Mouse (Mus musculus) lung, embryonic 16.5 days (tissue): ENCODE results near the gene Nicn1. TPM values are rescaled to one million over a fixed set of nuclear protein-coding genes. Genes with fewer than 3 reads are reported as not detected.
A peak's percentile ranks its signal among the peaks of the same experiment; 100 is the strongest.

Experiments
- ATAC-seq: fragments of 200-750 bp; cut with Nextera tagmentation; 2 replicates; pipeline ENCODE4 v1.8.0; 2017; ENCODE audit warnings: low read depth, mild to moderate bottlenecking, moderate library complexity
- H3K27ac ChIP-seq: fragments of 300-500 bp; sonication (generic); 2 replicates; pipeline ENCODE4 v1.5.1; 2014; ENCODE audit warnings: mild to moderate bottlenecking, control low read depth, low read length
- H3K27me3 ChIP-seq: fragments of 300-500 bp; sonication (generic); 2 replicates; pipeline ENCODE4 v1.6.1; 2014; ENCODE audit warnings: low read depth, low read length, mixed read lengths; ENCODE audit not compliant: control insufficient read depth, insufficient read depth
- H3K36me3 ChIP-seq: fragments of 300-500 bp; sonication (generic); 2 replicates; pipeline ENCODE4 v1.6.1; 2014; ENCODE audit warnings: low read length; ENCODE audit not compliant: control insufficient read depth, insufficient read depth
- H3K4me1 ChIP-seq: fragments of 300-500 bp; sonication (generic); replicated peaks from 2 replicates; pipeline ENCODE4 v1.6.1; 2014; ENCODE audit warnings: low read length, mixed read lengths; ENCODE audit not compliant: control insufficient read depth, insufficient read depth
- H3K4me2 ChIP-seq: fragments of 300-500 bp; sonication (generic); 2 replicates; pipeline ENCODE4 v1.6.1; 2014; ENCODE audit warnings: low read depth, low read length, control low read depth
- H3K4me3 ChIP-seq: fragments of 300-500 bp; sonication (generic); 2 replicates; pipeline ENCODE4 v1.5.1; 2014; ENCODE audit warnings: mild to moderate bottlenecking, low read length, control low read depth
- H3K9ac ChIP-seq: fragments of 300-500 bp; sonication (generic); 2 replicates; pipeline ENCODE4 v1.6.1; 2014; ENCODE audit warnings: low read length, control low read depth
- H3K9me3 ChIP-seq: fragments of 300-500 bp; sonication (generic); 2 replicates; pipeline ENCODE4 v1.6.1; 2016; ENCODE audit warnings: low read length; ENCODE audit not compliant: control insufficient read depth
- WGBS: fragments of 180-500 bp; shearing (Covaris S2); extraction: QIAGEN DNeasy Blood & Tissue Kit; methylation state at CpG from one replicate; pipeline ENCODE4 v1.1.7; 2014; 5-methylcytosine and 5-hydroxymethylcytosine counted together
- polyA plus RNA-seq: library from polyadenylated mRNA; unstranded; fragments of >200 nt; fragmentation: Nextera tagmentation; extraction: Ambion mirVana; gene quantifications from 2 replicates; pipeline ENCODE4 v1.2.1, GENCODE M21; 2015

Gene Nicn1
- polyA plus RNA-seq, 1 experiment from 2014 or later: 36.8 TPM

DNA sequence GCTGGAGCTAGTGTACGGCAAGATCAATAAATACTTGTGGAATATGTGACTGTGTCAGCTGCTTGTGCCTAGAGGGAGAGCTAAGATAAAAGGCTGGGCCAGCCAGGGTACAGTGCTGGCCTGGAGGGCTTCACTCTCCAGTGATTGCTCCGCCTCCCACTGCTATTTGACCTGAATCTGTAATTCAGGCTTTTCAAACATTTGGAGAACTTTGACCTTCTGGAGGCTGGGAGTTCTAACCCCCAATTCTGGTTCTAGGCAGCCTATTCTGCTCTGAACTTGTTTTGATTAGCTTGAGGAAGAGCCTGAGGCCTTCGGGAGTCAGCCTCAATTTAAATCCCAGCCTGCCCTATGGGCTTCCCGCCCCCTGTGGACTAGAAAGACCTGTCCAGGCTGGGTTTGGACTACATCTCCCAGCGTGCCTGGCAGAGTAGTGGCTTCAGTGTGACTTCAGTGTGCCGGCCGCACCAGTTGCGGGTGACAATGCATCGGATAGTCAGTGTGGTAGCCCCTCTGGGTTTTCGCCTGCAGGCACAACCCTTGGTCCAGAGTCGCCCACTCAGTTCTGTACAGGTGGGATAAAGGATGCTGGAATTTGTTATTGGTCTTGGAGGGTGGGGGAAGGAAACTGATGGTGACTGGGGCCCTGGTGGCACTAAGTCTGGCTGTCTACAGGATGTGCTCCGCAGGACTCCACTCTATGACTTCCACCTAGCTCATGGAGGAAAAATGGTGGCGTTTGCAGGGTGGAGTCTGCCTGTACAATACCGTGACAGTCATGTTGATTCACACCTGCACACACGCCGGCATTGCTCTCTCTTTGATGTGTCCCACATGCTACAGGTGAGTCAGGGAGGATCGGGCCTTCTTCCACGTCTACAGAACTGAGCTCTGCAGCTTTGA is 6.5 kb downstream of the Nicn1 start, which contains the start of gene Amt:
Gene Amt, plus strand, starts transcription at position 401 of the 903 bp plus-strand sequence.
- peaks cover 4% of the 10 kb centered on the region; the same call in 1 of the 2 replicates for H3K36me3 ChIP-seq
- no peaks in the 10 kb centered on the region for H3K9me3 ChIP-seq
- ATAC-seq: peak; percentile 78
- peak within 1 kb of the TSS; percentile 63 for H3K27ac ChIP-seq
- peak within 1 kb of the TSS; percentile 45 for H3K9ac ChIP-seq
- H3K27me3 ChIP-seq: no peaks in the 10 kb centered on the region
- 20% methylated on average over 18 of the region's 18 CpGs for WGBS
- peak within 1 kb of the TSS; percentile 44 for H3K4me3 ChIP-seq
- H3K4me2 ChIP-seq: peak within 1 kb of the TSS; percentile 47
- peaks cover 2% of the 10 kb centered on the region; the same call in 1 of the 2 replicates for H3K4me1 ChIP-seq

DNA sequence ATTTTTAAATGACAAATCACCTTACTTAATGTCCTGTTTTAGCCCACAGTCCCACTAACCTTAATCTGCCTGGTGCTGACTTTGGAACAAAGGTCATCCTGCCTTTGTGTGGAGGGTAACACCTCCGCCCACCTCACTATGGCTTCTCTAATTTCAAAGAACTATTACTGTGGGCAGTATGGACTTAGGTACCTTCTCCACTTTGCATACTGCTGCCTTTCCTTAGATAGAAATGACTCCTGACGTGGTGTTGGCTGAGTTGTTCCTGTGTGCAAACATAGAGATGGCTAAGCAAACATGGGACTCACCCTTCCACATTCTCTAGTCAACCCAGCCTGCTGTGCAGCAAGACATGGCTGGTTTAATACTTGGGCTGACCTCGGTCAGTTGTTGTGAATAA is 11.6 kb downstream of the Nicn1 start:
- H3K36me3 ChIP-seq: peaks cover 12% of the 10 kb centered on the region
- no peak overlapping the region for H3K4me3 ChIP-seq
- WGBS: 57% methylated on average over 3 of the region's 3 CpGs
- no peaks in the 10 kb centered on the region for H3K27me3 ChIP-seq
- no peak overlapping the region for H3K4me2 ChIP-seq
- H3K9me3 ChIP-seq: no peaks in the 10 kb centered on the region
- peak overlapping the region; percentile 81 for H3K27ac ChIP-seq
- H3K4me1 ChIP-seq: peaks cover 10% of the 10 kb centered on the region
- H3K9ac ChIP-seq: no peak overlapping the region
- no peak for ATAC-seq

DNA sequence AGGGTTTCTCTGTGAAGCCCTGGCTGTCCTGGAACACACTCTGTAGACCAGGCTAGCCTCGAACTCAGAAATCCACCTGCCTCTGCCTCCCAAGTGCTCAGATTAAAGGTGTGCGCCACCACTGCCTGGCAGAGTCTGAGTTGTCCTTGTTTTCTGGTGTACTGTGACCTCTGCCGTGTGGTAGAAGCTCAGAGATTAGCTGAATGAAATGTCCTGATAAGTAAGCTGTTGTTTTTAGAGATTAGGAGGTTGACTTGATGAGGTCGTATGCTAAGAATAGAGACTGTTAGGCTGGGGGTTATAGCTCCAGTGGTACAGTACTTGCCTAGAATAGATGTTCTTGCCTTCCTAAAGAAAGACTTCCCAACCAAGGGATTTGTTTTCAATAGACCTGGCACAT is 14.5 kb downstream of the Nicn1 start:
- peak overlapping the region; percentile 96 for H3K9ac ChIP-seq
- H3K4me3 ChIP-seq: peak overlapping the region; percentile 88
- H3K36me3 ChIP-seq: peaks cover 12% of the 10 kb centered on the region
- H3K4me2 ChIP-seq: peak overlapping the region; percentile 84
- H3K9me3 ChIP-seq: no peaks in the 10 kb centered on the region
- H3K27ac ChIP-seq: peak overlapping the region; percentile 86
- H3K4me1 ChIP-seq: peaks cover 26% of the 10 kb centered on the region
- no peaks in the 10 kb centered on the region for H3K27me3 ChIP-seq
- no peak for ATAC-seq
- 65% methylated on average over 4 of the region's 4 CpGs for WGBS

DNA sequence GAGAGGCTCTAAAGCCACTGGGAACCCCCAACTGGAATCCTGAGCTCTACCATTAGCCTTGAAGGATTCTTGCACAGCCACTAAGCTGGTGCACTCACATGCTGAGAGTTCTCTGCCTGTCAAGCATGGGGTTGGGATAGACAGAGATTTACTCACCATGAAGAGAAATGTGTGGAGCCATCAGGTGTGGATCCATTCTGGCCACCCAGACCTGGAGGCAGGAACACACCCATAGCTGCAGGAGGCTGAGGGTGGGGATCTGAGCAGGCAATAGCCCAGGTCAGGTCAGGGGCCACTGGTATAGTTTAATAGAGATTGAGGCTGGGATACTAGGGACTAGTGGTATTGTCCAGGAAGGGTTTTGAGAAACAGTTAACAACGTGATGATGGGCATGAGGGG is 14.9 kb downstream of the Nicn1 start:
- ATAC-seq: no peak
- Histone ChIP-seq H3K4me1 (peaks cover 28% of the 10 kb centered on the region), H3K27me3 (no peaks in the 10 kb centered on the region), H3K4me3 (peak overlapping the region; percentile 88), H3K9me3 (no peaks in the 10 kb centered on the region), H3K4me2 (peak overlapping the region; percentile 84), H3K27ac (peak overlapping the region; percentile 86), H3K9ac (peak overlapping the region; percentile 96), H3K36me3 (peaks cover 12% of the 10 kb centered on the region)
- WGBS: 0% methylated on average over 1 of the region's 1 CpGs

DNA sequence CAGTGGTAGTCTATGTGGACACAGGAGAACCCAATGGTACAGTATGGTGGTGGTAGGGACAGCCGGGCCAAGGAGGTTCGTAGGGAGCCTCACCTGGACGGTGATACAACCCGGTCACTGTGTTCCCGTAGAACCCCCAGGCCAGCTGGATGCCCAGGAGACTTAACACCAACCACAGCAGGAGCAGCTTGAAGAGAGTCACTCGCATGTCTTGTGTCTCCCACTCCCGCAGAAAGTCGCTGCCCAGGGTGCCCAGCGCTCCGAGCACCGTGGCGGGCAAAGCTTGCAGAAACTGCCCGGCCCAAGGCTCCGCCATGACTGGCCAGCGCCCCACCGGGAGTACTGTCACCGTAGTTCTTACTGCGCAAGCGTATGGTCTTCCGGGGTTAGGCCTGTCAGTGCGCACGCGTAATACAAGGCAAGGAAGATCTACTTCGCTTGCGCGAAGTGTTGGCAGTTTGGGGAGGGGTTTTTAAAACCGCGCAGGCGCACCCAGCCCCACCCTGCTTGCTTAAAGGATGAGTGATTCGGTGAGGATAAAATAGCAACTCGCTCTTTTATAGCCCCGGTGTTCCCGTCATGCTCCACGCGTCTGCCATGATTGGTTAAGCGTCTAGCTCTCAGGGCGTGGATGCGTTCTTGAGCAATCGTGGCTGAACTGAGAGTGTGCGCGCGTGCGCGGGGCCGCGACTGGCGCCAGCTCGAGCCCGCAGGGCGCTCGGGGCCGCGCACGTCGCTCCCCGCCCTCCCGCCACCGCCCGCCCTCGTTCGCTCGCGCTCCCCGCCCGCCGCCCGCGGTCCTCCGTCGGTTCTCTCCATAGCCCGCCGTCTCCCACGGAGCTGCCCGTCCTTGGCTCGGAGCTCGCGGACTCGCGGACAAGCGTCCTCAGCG is 15.6 kb downstream of the Nicn1 start, which contains the start of the genes Rhoa and Tcta:
Gene Rhoa, plus strand, starts transcription at position 501 of the 892 bp plus-strand sequence.
Gene Tcta, minus strand, starts transcription at position 532 of the 892 bp plus-strand sequence.
- no peaks in the 10 kb centered on the region for H3K9me3 ChIP-seq
- peak within 1 kb of the TSS; percentile 84 for H3K4me2 ChIP-seq
- ATAC-seq: peak; percentile 96
- peak within 1 kb of the TSS; percentile 100 for H3K27ac ChIP-seq
- H3K36me3 ChIP-seq: peaks cover 12% of the 10 kb centered on the region
- WGBS: under 1% methylated on average over 78 of the region's 81 CpGs
- peak within 1 kb of the TSS; percentile 93 for H3K4me3 ChIP-seq
- no peaks in the 10 kb centered on the region for H3K27me3 ChIP-seq
- H3K4me1 ChIP-seq: peaks cover 31% of the 10 kb centered on the region
- H3K9ac ChIP-seq: peak within 1 kb of the TSS; percentile 98

DNA sequence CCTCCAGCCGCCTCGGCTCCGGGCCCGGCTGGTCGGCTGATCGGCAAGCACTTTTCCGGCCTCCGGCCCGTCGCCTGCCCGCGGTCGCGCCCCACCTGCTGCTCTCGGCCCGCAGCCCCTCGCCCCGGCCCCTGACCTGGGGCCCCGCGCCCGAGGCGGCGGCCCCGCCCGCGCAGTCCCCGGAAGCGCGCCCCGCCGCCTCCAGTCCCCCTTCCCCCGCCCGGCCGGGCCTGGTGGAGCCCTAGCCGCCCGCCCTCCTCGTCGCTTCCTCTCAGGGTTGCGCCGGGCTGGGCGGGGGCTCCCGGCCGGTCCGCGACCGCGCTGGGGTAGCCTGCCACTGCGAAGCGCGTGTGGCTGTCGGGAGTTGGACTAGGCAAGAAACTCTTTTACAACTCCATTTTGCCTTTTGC is 16.3 kb downstream of the Nicn1 start:
- peak overlapping the region; percentile 93 for H3K4me3 ChIP-seq
- no peaks in the 10 kb centered on the region for H3K9me3 ChIP-seq
- H3K4me2 ChIP-seq: peak overlapping the region; percentile 84
- peak overlapping the region; percentile 100 for H3K27ac ChIP-seq
- H3K4me1 ChIP-seq: peaks cover 29% of the 10 kb centered on the region
- WGBS: under 1% methylated on average over 38 of the region's 51 CpGs
- ATAC-seq: peak; percentile 86
- no peaks in the 10 kb centered on the region for H3K27me3 ChIP-seq
- peak overlapping the region; percentile 98 for H3K9ac ChIP-seq
- peaks cover 12% of the 10 kb centered on the region for H3K36me3 ChIP-seq

DNA sequence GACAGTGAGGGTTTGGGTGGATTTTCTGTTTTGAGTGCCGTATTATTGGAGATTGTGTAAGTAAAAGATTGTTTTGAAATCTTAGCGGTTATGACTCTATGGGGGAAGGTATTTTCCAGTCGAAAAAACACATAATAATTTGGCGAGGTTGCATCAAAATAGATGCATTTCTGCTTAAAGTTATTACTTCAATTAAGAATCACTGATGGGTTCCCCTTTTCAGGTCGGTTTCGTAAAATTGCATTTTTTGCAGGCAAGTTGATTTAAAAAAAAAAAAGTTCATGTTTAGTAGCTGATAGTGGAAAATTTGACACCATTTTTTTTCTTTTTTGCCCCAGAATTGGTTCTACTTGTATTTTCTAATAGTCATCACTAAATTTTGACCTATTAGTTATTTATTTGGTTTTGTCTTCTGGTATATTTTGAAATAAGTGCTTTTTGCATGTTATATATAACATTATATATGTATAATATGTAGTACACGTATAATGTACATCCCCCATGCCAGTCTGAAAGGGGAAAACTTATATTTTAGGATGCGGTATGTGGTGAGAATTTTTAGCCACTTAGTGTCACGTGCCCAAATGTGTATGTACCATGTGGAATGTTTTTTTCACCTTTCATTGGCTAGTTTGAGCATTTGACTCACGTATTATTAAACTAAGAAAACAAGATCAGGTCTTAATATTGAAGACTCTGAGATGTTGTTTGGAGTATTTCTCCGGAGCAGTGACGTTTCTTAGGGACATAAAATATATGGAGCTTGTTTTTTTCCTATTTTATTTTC is 17.0 kb downstream of the Nicn1 start:
- Histone ChIP-seq H3K4me3 (peak overlapping the region; percentile 93), H3K9me3 (no peaks in the 10 kb centered on the region), H3K9ac (peak overlapping the region; percentile 98), H3K4me2 (peak overlapping the region; percentile 84), H3K27me3 (no peaks in the 10 kb centered on the region), H3K36me3 (peaks cover 12% of the 10 kb centered on the region), H3K4me1 (peaks cover 29% of the 10 kb centered on the region), H3K27ac (peak overlapping the region; percentile 100)
- no peak for ATAC-seq
- 5% methylated on average over 12 of the region's 12 CpGs for WGBS

DNA sequence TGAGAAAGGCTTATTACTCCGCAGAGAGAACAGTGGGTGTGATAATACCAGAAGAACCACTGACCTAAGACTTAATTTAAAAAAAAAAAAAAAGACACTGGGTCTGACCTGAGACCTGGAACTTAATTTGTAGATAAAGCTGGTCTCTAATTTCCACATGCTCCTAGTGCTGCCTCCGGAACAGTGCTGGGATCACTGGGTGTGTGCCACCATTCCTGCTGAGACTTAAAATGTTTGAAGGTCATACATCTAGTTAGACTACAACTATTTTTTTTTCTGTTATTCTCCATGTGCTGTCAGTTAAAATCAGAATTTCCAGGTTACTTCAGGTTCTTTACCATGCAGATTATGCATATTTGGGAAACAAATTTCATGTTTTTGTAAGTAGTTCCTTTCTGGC is 17.9 kb downstream of the Nicn1 start:
- 31% methylated on average over 2 of the region's 2 CpGs for WGBS
- peak overlapping the region; percentile 56 for H3K9ac ChIP-seq
- H3K36me3 ChIP-seq: peaks cover 5% of the 10 kb centered on the region; the same call in 1 of the 2 replicates
- H3K4me1 ChIP-seq: peaks cover 29% of the 10 kb centered on the region
- ATAC-seq: no peak
- H3K27me3 ChIP-seq: no peaks in the 10 kb centered on the region
- H3K4me2 ChIP-seq: peak overlapping the region; percentile 84
- H3K4me3 ChIP-seq: peak overlapping the region; percentile 54
- H3K9me3 ChIP-seq: no peaks in the 10 kb centered on the region
- no peak overlapping the region for H3K27ac ChIP-seq
